ENCODE assay signal across 23 mouse cellular contexts in the genomic region with DNA sequence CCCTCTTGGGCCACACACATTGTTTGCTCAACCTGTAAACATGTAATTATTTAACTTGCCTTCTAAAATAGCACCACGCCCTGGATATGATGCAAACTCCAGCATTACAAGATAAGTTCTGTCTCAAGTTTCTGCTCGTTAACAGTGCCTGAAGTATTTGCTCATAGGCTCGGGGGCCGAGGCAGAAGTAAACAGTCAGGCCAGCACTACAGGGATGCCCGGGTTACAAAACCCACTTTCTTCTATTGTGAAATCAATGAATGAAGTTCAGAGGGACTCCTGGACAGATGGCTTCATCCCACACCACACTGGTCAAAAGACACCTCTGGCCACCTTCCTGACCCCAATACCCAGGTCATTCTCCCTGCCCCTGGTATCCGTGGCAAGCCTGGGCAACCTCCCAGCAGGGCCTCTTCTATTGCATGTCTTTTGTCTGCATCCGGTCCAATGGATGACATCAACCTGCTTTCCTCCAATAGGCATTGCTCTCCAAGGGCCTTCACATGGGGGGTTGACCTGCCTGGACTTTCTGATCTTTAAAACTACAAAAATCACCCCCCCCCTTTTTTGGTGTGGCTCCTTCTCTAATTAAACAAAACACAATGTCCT. TPM values are rescaled to one million over a fixed set of nuclear protein-coding genes. Genes with fewer than 3 reads are reported as not detected.
DNase-seq lines count a peak whose midpoint lies in the region; ATAC-seq and TF ChIP-seq lines count a peak whose summit lies in the region.
"Had no signal": no experiment of that assay in that cellular context is flagged by ENCODE, and none has a peak within 500 bp of the region (broad histone marks: within the 10 kb centered on the region; RNA-seq: fewer than 3 reads in every experiment).

No protein-coding gene starts in this region.

- H3K9ac ChIP-seq in liver, adult 2 months (ENCODE audit: low read depth, low read length): no peak overlapping the region
- H3K9ac ChIP-seq in liver, embryonic 11.5 days (ENCODE audit: low read depth, low read length): no peak overlapping the region
- H3K9ac ChIP-seq in liver, embryonic 13.5 days: no peak overlapping the region
- H3K9ac ChIP-seq: embryonic facial prominence, embryonic 15.5 days; midbrain, embryonic 12.5 days had no signal

- 25% methylated on average over 7 of the region's 7 CpGs for WGBS in liver, adult 2 months
- 68% methylated on average over 7 of the region's 7 CpGs for WGBS in liver, embryonic 11.5 days
- WGBS in liver, embryonic 13.5 days (ENCODE audit: insufficient replicate concordance): 61% methylated on average over 7 of the region's 7 CpGs

- no peak overlapping the region for H3K4me3 ChIP-seq in liver, adult 2 months (ENCODE audit: insufficient read depth, low read depth, low read length)
- no peak overlapping the region for H3K4me3 ChIP-seq in liver, embryonic 11.5 days (ENCODE audit: low read depth, low read length)
- no peak overlapping the region for H3K4me3 ChIP-seq in liver, embryonic 13.5 days (replicated peaks)
- H3K4me3 ChIP-seq: embryonic facial prominence, embryonic 15.5 days; heart, embryonic 10.5 days; midbrain, embryonic 12.5 days; myocyte had no signal

- intact Hi-C loops in heart, postnatal 14 days (cut with DNase I): no loop called here

- DNase-seq in liver, adult 2 months (ENCODE audit: extremely low read depth, low read depth, low spot score): peak; percentile 98
- no peak for DNase-seq in liver, embryonic 11.5 days (ENCODE audit: low spot score)
- no peak for DNase-seq in liver, embryonic 13.5 days
- DNase-seq in lung, postnatal 10 days: peak; percentile 43
- DNase-seq in Muller cell, postnatal 12 days (ENCODE audit: inconsistent ontology term): no peak
- DNase-seq in cerebellum, adult 11-12 months: no peak
- DNase-seq in heart, postnatal 14 days: no peak
- DNase-seq: cerebellum, postnatal 10 days; embryo, embryonic 11 days; gastrocnemius, postnatal 14 days; kidney, adult 11 months; left cerebral cortex, postnatal 4 days; thymus, adult 18-20 months had no signal

- no peaks in the 10 kb centered on the region for H3K36me3 ChIP-seq in liver, adult 2 months (ENCODE audit: control insufficient read depth, insufficient read depth, low read length)
- no peaks in the 10 kb centered on the region for H3K36me3 ChIP-seq in liver, embryonic 11.5 days (ENCODE audit: control insufficient read depth, insufficient read depth, low read length)
- no peaks in the 10 kb centered on the region for H3K36me3 ChIP-seq in liver, embryonic 13.5 days
- H3K36me3 ChIP-seq: embryonic facial prominence, embryonic 15.5 days; heart, embryonic 10.5 days; midbrain, embryonic 12.5 days had no signal

- H3K27me3 ChIP-seq in liver, adult 2 months (ENCODE audit: control insufficient read depth, insufficient read depth, low read length): no peaks in the 10 kb centered on the region
- no peaks in the 10 kb centered on the region for H3K27me3 ChIP-seq in liver, embryonic 11.5 days (replicated peaks; ENCODE audit: control insufficient read depth, insufficient read depth, low read length)
- no peaks in the 10 kb centered on the region for H3K27me3 ChIP-seq in liver, embryonic 13.5 days
- H3K27me3 ChIP-seq: CH12.LX; embryonic facial prominence, embryonic 15.5 days; midbrain, embryonic 12.5 days; Patski had no signal

- no peak for ATAC-seq in liver, embryonic 11.5 days (replicated peaks; ENCODE audit: low FRiP score)
- peak; percentile 57 for ATAC-seq in liver, embryonic 13.5 days (ENCODE audit: low read depth)
- ATAC-seq in neutrophil, adult 5-6 weeks (ENCODE audit: extremely low read depth, insufficient number of reproducible peaks, low FRiP score, poor library complexity, severe bottlenecking): peak; percentile 53; the same call in 1 of the 2 replicates
- ATAC-seq: activated CD4-positive, CD25-positive, alpha-beta regulatory T cell, adult 4 months; hindbrain, postnatal 0 days; Patski had no signal

- H3K27ac ChIP-seq in liver, adult 2 months (replicated peaks; ENCODE audit: insufficient read depth, low read depth, low read length): peak overlapping the region; percentile 13; the same call in 1 of the 2 replicates
- no peak overlapping the region for H3K27ac ChIP-seq in liver, embryonic 11.5 days (ENCODE audit: low read depth, low read length)
- no peak overlapping the region for H3K27ac ChIP-seq in liver, embryonic 13.5 days
- H3K27ac ChIP-seq: embryonic facial prominence, embryonic 15.5 days; heart, embryonic 10.5 days; hindbrain, postnatal 0 days; kidney, postnatal 0 days; midbrain, embryonic 12.5 days had no signal

- peaks cover 14% of the 10 kb centered on the region for H3K4me1 ChIP-seq in liver, adult 2 months (ENCODE audit: control insufficient read depth, insufficient read depth, low read length)
- no peaks in the 10 kb centered on the region for H3K4me1 ChIP-seq in liver, embryonic 11.5 days (replicated peaks; ENCODE audit: control insufficient read depth, insufficient read depth, low read length)
- H3K4me1 ChIP-seq in liver, embryonic 13.5 days (replicated peaks): peaks cover 17% of the 10 kb centered on the region
- H3K4me1 ChIP-seq: embryonic facial prominence, embryonic 15.5 days; midbrain, embryonic 12.5 days had no signal

- no peak for TF ChIP-seq CTCF in liver, adult 2 months (IDR thresholded peaks at IDR 0.05; ENCODE audit: low read depth, low read length)

- H3K79me2 ChIP-seq in liver, adult 2 months (ENCODE audit: control insufficient read depth, insufficient read depth, low read length): no peaks in the 10 kb centered on the region

- H3K9me3 ChIP-seq in liver, embryonic 11.5 days (ENCODE audit: control insufficient read depth, low read length): no peaks in the 10 kb centered on the region
- H3K9me3 ChIP-seq in liver, embryonic 13.5 days (replicated peaks): no peaks in the 10 kb centered on the region
- H3K9me3 ChIP-seq: embryonic facial prominence, embryonic 15.5 days; heart, embryonic 10.5 days; midbrain, embryonic 12.5 days had no signal

- no peak for TF ChIP-seq POLR2A in liver, adult 2 months (IDR thresholded peaks at IDR 0.05; ENCODE audit: extremely low read depth, insufficient read depth, low read length)

- H3K4me2 ChIP-seq in liver, embryonic 11.5 days: no peak overlapping the region
- H3K4me2 ChIP-seq in liver, embryonic 13.5 days: no peak overlapping the region
- H3K4me2 ChIP-seq: embryonic facial prominence, embryonic 15.5 days; midbrain, embryonic 12.5 days had no signal

RNA-seq across cellular contexts. Expression of a gene that starts 49.9 kb away (rescaled TPM):
- 17.8 and 18.3 TPM in 2 replicates for total RNA-seq in liver, adult 2 months (2014; rRNA removed)
- polyA plus RNA-seq in liver, adult 2 months (2012; rRNA removed): 35.7 and 39.9 TPM in 2 replicates
- 66.9 and 68.7 TPM in 2 replicates for polyA plus RNA-seq in liver, embryonic 11.5 days (2014; fragmentation: Nextera tagmentation; extraction: Ambion mirVana)
- polyA plus RNA-seq in liver, embryonic 13.5 days (2015; fragmentation: Nextera tagmentation; extraction: Ambion mirVana): 73.2 and 78.4 TPM in 2 replicates
- total RNA-seq in neutrophil, adult 5-6 weeks (2017): 278 and 280 TPM in 2 replicates
- total RNA-seq in heart, postnatal 14 days (2021): 10 to 100 TPM; 61.8 to 77.4 TPM

Comparison
In these comparisons a context has a peak if more than half of its experiments do, and no peak if none do; other contexts are left out.
1. DNase-seq: peak in liver, adult 2 months (single experiment) and lung, postnatal 10 days (single experiment); none in liver, embryonic 11.5 days (single experiment), liver, embryonic 13.5 days (single experiment), Muller cell, postnatal 12 days (single experiment), cerebellum, adult 11-12 months (single experiment) and heart, postnatal 14 days (0 of 2).